Mouse (Mus musculus) kidney, adult 2 months (tissue): ENCODE measurements at regions not wholly inside any gene's neighbourhood (a gene's known extent, or its start where the extent isn't known, plus 50 kb on each side); places are given as distances from the start of the nearest gene placed in this dataset.

Experiments used
- CTCF ChIP-seq: fragments of 200-500 bp; conservative IDR thresholded peaks from 2 replicates; pipeline ENCODE4 v1.5.1; 2011; ENCODE audit warnings: low read depth, mild to moderate bottlenecking, control low read depth, low read length, moderate library complexity, mixed read lengths; ENCODE audit not compliant: insufficient read depth, insufficient read length
- POLR2A ChIP-seq: fragments of 200-500 bp; IDR thresholded peaks from one replicate; pipeline ENCODE4 v1.6.1; 2011; ENCODE audit warnings: low read depth, low read length, control low read depth

- TF ChIP-seq CTCF (no peak), POLR2A (no peak)
Observed at GRCm38 (mm10) chr16:27138384-27138783, 146.9 kb upstream of the Gmnc start.
